Comparison of ENCODE assay signal across 29 mouse cellular contexts in genomic region chr2:83700667-83701066, GRCm38 (mm10). TPM values are rescaled to one million over a fixed set of nuclear protein-coding genes. Genes with fewer than 3 reads are reported as not detected.
DNase-seq lines count a peak whose midpoint lies in the region; ATAC-seq and TF ChIP-seq lines count a peak whose summit lies in the region.
"Had no signal": no experiment of that assay in that cellular context is flagged by ENCODE, and none has a peak within 500 bp of the region (broad histone marks: within the 10 kb centered on the region; RNA-seq: fewer than 3 reads in every experiment).

No protein-coding gene starts in this region.

- H3K9me3 ChIP-seq in intestine, postnatal 0 days (ENCODE audit: control insufficient read depth): no peaks in the 10 kb centered on the region
- no peaks in the 10 kb centered on the region for H3K9me3 ChIP-seq in intestine, embryonic 15.5 days
- H3K9me3 ChIP-seq in limb, embryonic 10.5 days (replicated peaks): no peaks in the 10 kb centered on the region
- H3K9me3 ChIP-seq: G1E; heart, embryonic 10.5 days; heart, embryonic 15.5 days; hindbrain, embryonic 13.5 days; limb, embryonic 13.5 days; lung, embryonic 15.5 days; megakaryocyte, embryonic 14.5 days; midbrain, embryonic 12.5 days had no signal

- ATAC-seq in intestine, postnatal 0 days: peak; percentile 57; the same call in 1 of the 2 replicates
- no peak for ATAC-seq in intestine, embryonic 15.5 days
- peak; percentile 33 for ATAC-seq in Patski
- no peak for ATAC-seq in erythroid progenitor cell, adult 5-6 weeks (replicated peaks; ENCODE audit: low FRiP score, poor library complexity, severe bottlenecking)
- ATAC-seq: forebrain, embryonic 14.5 days had no signal

- CTCF ChIA-PET in Patski (lab: Charles Lee): interaction anchor here (0.9 to 1.2 kb wide), 2 partner anchors 18 to 20 kb away, joined by 3 read pairs; no protein-coding TSS in a partner anchor

- WGBS in intestine, postnatal 0 days: 48% methylated on average over 4 of the region's 4 CpGs
- WGBS in intestine, embryonic 15.5 days: 62% methylated on average over 4 of the region's 4 CpGs
- 90% methylated on average over 4 of the region's 4 CpGs for WGBS in limb, embryonic 10.5 days

- POLR2A ChIA-PET in Patski (lab: Charles Lee): no interaction called here

- no peak overlapping the region for H3K27ac ChIP-seq in intestine, postnatal 0 days (ENCODE audit: low read depth, low read length)
- H3K27ac ChIP-seq in intestine, embryonic 15.5 days: no peak overlapping the region
- H3K27ac ChIP-seq in limb, embryonic 10.5 days: 0 out of 2 replicates have a peak overlapping the region, but pooled peaks have one; percentile 4
- H3K27ac ChIP-seq: heart, embryonic 10.5 days; heart, embryonic 15.5 days; hindbrain, embryonic 13.5 days; limb, embryonic 13.5 days; lung, embryonic 15.5 days; midbrain, embryonic 12.5 days had no signal

- no peak overlapping the region for H3K4me3 ChIP-seq in intestine, postnatal 0 days (ENCODE audit: low read depth, low read length)
- H3K4me3 ChIP-seq in intestine, embryonic 15.5 days (replicated peaks): no peak overlapping the region
- H3K4me3 ChIP-seq in limb, embryonic 10.5 days: no peak overlapping the region
- H3K4me3 ChIP-seq: heart, embryonic 10.5 days; heart, embryonic 15.5 days; hindbrain, embryonic 13.5 days; limb, embryonic 13.5 days; lung, embryonic 15.5 days; megakaryocyte, embryonic 14.5 days; midbrain, embryonic 12.5 days had no signal

- no peaks in the 10 kb centered on the region for H3K36me3 ChIP-seq in intestine, postnatal 0 days (ENCODE audit: control insufficient read depth, insufficient read depth)
- no peaks in the 10 kb centered on the region for H3K36me3 ChIP-seq in intestine, embryonic 15.5 days
- no peaks in the 10 kb centered on the region for H3K36me3 ChIP-seq in limb, embryonic 10.5 days
- H3K36me3 ChIP-seq: G1E; heart, embryonic 10.5 days; heart, embryonic 15.5 days; hindbrain, embryonic 13.5 days; limb, embryonic 13.5 days; lung, embryonic 15.5 days; midbrain, embryonic 12.5 days had no signal

- in situ Hi-C loops in Patski (cut with MboI; ENCODE audit: low pct_unique_long_range_greater_than_20kb): no loop called here

- no peak overlapping the region; the same call in 1 of the 2 replicates for H3K9ac ChIP-seq in intestine, postnatal 0 days (ENCODE audit: low read depth, low read length)
- no peak overlapping the region for H3K9ac ChIP-seq in intestine, embryonic 15.5 days
- H3K9ac ChIP-seq: heart, embryonic 15.5 days; hindbrain, embryonic 13.5 days; limb, embryonic 13.5 days; lung, embryonic 15.5 days; midbrain, embryonic 12.5 days had no signal

- H3K27me3 ChIP-seq in intestine, postnatal 0 days (replicated peaks; ENCODE audit: control insufficient read depth, insufficient read depth, low read length): no peaks in the 10 kb centered on the region
- no peaks in the 10 kb centered on the region for H3K27me3 ChIP-seq in intestine, embryonic 15.5 days (replicated peaks)
- no peaks in the 10 kb centered on the region for H3K27me3 ChIP-seq in Patski
- no peaks in the 10 kb centered on the region for H3K27me3 ChIP-seq in limb, embryonic 10.5 days (ENCODE audit: low read depth, poor library complexity, severe bottlenecking)
- H3K27me3 ChIP-seq: heart, embryonic 15.5 days; hindbrain, embryonic 13.5 days; limb, embryonic 13.5 days; lung, embryonic 15.5 days; megakaryocyte, embryonic 14.5 days; midbrain, embryonic 12.5 days had no signal

- H3K4me1 ChIP-seq in intestine, postnatal 0 days (replicated peaks; ENCODE audit: control insufficient read depth, insufficient read depth, low read length): 0 out of 2 replicates have a peak, but pooled peaks cover 5% of the 10 kb centered on the region
- H3K4me1 ChIP-seq in intestine, embryonic 15.5 days (replicated peaks): 0 out of 2 replicates have a peak, but pooled peaks cover 3% of the 10 kb centered on the region
- peaks cover 23% of the 10 kb centered on the region for H3K4me1 ChIP-seq in limb, embryonic 10.5 days
- H3K4me1 ChIP-seq: heart, embryonic 15.5 days; hindbrain, embryonic 13.5 days; midbrain, embryonic 12.5 days had no signal

- no peak overlapping the region for H3K4me2 ChIP-seq in intestine, postnatal 0 days (replicated peaks; ENCODE audit: low read depth)
- H3K4me2 ChIP-seq in intestine, embryonic 15.5 days (replicated peaks): no peak overlapping the region
- H3K4me2 ChIP-seq: heart, embryonic 15.5 days; hindbrain, embryonic 13.5 days; limb, embryonic 13.5 days; liver, embryonic 11.5 days; lung, embryonic 15.5 days; midbrain, embryonic 12.5 days had no signal

- no peak for TF ChIP-seq CTCF in intestine, postnatal 0 days (IDR thresholded peaks at IDR 0.05; ENCODE audit: low read depth)
- TF ChIP-seq CTCF in Patski (IDR thresholded peaks at IDR 0.05): no peak

- peak; percentile 58 for DNase-seq in CD4-positive helper T cell, adult 2 months (ENCODE audit: low read depth, low spot score)
- no peak for DNase-seq in Patski (ENCODE audit: low read depth, low spot score)
- no peak for DNase-seq in limb, embryonic 10.5 days (ENCODE audit: low spot score)
- DNase-seq in cerebellum, postnatal 36 days: no peak
- no peak for DNase-seq in thymus, adult 18-20 months
- DNase-seq: adrenal gland, adult 8-10 months; cerebellum, adult 8-10 months; cerebellum, postnatal 25 days; gastrocnemius, postnatal 14 days; heart, adult 11 months; kidney, adult 8-10 months; kidney, postnatal 14 days; lung, postnatal 4 days; retina, postnatal 1 day; right cerebral cortex, postnatal 25 days; thymus, postnatal 25 days had no signal

RNA-seq across cellular contexts. Expression of gene Itgav, which starts 23.5 kb away (rescaled TPM):
- polyA plus RNA-seq in intestine, postnatal 0 days (2015; fragmentation: Nextera tagmentation; extraction: Ambion mirVana): 86.6 and 95.0 TPM in 2 replicates
- polyA plus RNA-seq in intestine, embryonic 15.5 days (2015; fragmentation: Nextera tagmentation; extraction: Ambion mirVana): 61.3 and 76.7 TPM in 2 replicates
- 374 TPM for polyA plus RNA-seq in Patski (2021)
- polyA plus RNA-seq in limb, embryonic 10.5 days (2016; fragmentation: Nextera tagmentation; extraction: Ambion mirVana): 53.0 and 56.0 TPM in 2 replicates
- 2.9 and 9.0 TPM in 2 replicates for total RNA-seq in erythroid progenitor cell, adult 5-6 weeks (2015; ENCODE audit: low replicate concordance)
- 5.3 and 23.5 TPM in 2 replicates for total RNA-seq in erythroid progenitor cell, adult 5-6 weeks (2017; ENCODE audit: low replicate concordance)

RNA-seq across cellular contexts. Expression of gene Zc3h15, which starts 56.4 kb away (rescaled TPM):
- 114 and 125 TPM in 2 replicates for polyA plus RNA-seq in intestine, postnatal 0 days (2015; fragmentation: Nextera tagmentation; extraction: Ambion mirVana)
- polyA plus RNA-seq in intestine, embryonic 15.5 days (2015; fragmentation: Nextera tagmentation; extraction: Ambion mirVana): 108 and 145 TPM in 2 replicates
- 85.5 TPM for polyA plus RNA-seq in Patski (2021)
- 115 and 134 TPM in 2 replicates for polyA plus RNA-seq in limb, embryonic 10.5 days (2016; fragmentation: Nextera tagmentation; extraction: Ambion mirVana)
- 63.1 and 106 TPM in 2 replicates for total RNA-seq in erythroid progenitor cell, adult 5-6 weeks (2015; ENCODE audit: low replicate concordance)
- 63.5 and 74.7 TPM in 2 replicates for total RNA-seq in erythroid progenitor cell, adult 5-6 weeks (2017; ENCODE audit: low replicate concordance)

Comparison
In these comparisons a context has a peak if more than half of its experiments do, and no peak if none do; other contexts are left out.
1. ATAC-seq: peak in intestine, postnatal 0 days (single experiment) and Patski (single experiment); none in intestine, embryonic 15.5 days (single experiment) and erythroid progenitor cell, adult 5-6 weeks (single experiment).